Mouse (Mus musculus) common myeloid progenitor, adult 5-6 weeks (primary cell): ENCODE measurements at regions not wholly inside any gene's neighbourhood (a gene's known extent, or its start where the extent isn't known, plus 50 kb on each side); places are given as distances from the start of the nearest gene placed in this dataset.
"Not testable (repeated sequence)": the region's sequence is repeated elsewhere in the genome, so short reads cannot be mapped to it uniquely, and the experiment has no call there.

Experiments
- ATAC-seq: replicated peaks from 2 replicates; pipeline ENCODE4 v1.8.0; 2016; ENCODE audit warnings: low read depth, mild to moderate bottlenecking, moderate TSS enrichment, inconsistent platforms; ENCODE audit not compliant: poor library complexity, severe bottlenecking

GRCm38 (mm10) chr2:72667396-72667795, 191.4 kb downstream of the Cdca7 start:
- not testable (repeated sequence) for ATAC-seq

- no peak for ATAC-seq
Measured at GRCm38 (mm10) chr2:72672908-72673901, 197.2 kb downstream of the Cdca7 start.

GRCm38 (mm10) chr2:72674229-72674628, 198.3 kb downstream of the Cdca7 start:
- no peak for ATAC-seq

GRCm38 (mm10) chr2:72674856-72675440, 199.0 kb downstream of the Cdca7 start:
- ATAC-seq, result no peak

GRCm38 (mm10) chr2:72677731-72678130, 201.8 kb downstream of the Cdca7 start:
- ATAC-seq, result no peak

- no peak for ATAC-seq
Measured at GRCm38 (mm10) chr2:72688031-72688430, 212.1 kb downstream of the Cdca7 start.

- no peak for ATAC-seq
Measured at GRCm38 (mm10) chr2:72701081-72701480, 225.1 kb downstream of the Cdca7 start.

- no peak for ATAC-seq
Measured at GRCm38 (mm10) chr2:72703238-72703637, 227.3 kb downstream of the Cdca7 start.

- no peak for ATAC-seq
Measured at GRCm38 (mm10) chr2:72707676-72708659, 232.0 kb downstream of the Cdca7 start.

- ATAC-seq, result no peak
Measured at GRCm38 (mm10) chr2:72716931-72717330, 241.0 kb downstream of the Cdca7 start.

GRCm38 (mm10) chr2:72728699-72729098, 251.5 kb downstream of the Sp3 start:
- peak; percentile 83 for ATAC-seq

- no peak for ATAC-seq
Measured at GRCm38 (mm10) chr2:72733371-72733770, 246.9 kb downstream of the Sp3 start.

- ATAC-seq, result no peak
Measured at GRCm38 (mm10) chr2:72735035-72735434, 245.2 kb downstream of the Sp3 start.

GRCm38 (mm10) chr2:72736685-72737084, 243.6 kb downstream of the Sp3 start:
- no peak for ATAC-seq

GRCm38 (mm10) chr2:72740391-72741361, 239.6 kb downstream of the Sp3 start:
- ATAC-seq, result no peak

- no peak for ATAC-seq
Measured at GRCm38 (mm10) chr2:72741746-72742145, 238.5 kb downstream of the Sp3 start.

GRCm38 (mm10) chr2:72743651-72744050, 236.6 kb downstream of the Sp3 start:
- ATAC-seq, result no peak

- ATAC-seq, result no peak
Measured at GRCm38 (mm10) chr2:72744901-72745300, 235.3 kb downstream of the Sp3 start.
